Mouse (Mus musculus) embryonic stem cell, embryonic (primary cell): ENCODE data around the gene Commd1.

Experiments used
- CTCF ChIA-PET, 4 experiments: fragments of 300-600 bp in 2 of 4; fragments of 350-600 bp in 2 of 4; sonication (Branson Sonifier 250); formaldehyde crosslinking; loops; one replicate each; lab custom pipeline; 2022; ENCODE audit warnings: inconsistent platforms in 2 of 4; lab: Charles Lee
- POLR2A ChIA-PET, 4 experiments: fragments of 300-600 bp in 2 of 4; fragments of 350-600 bp in 2 of 4; sonication (Branson Sonifier 250); formaldehyde crosslinking; loops; one replicate each; lab custom pipeline; 2022; ENCODE audit warnings: antibody characterized with exemption in 4 of 4, inconsistent platforms in 1 of 4; lab: Charles Lee

Commd1 gene

GRCm38 (mm10) chr11:22867691-22868090 is 114.5 kb downstream of the Commd1 start:
- CTCF ChIA-PET, result interaction anchor here in 2 of 4 experiments (0.6 to 1.0 kb wide), 2 partner anchors 236 to 260 kb away, joined by 3 to 4 read pairs; no protein-coding TSS in a partner anchor
- POLR2A ChIA-PET, result interaction anchor here in 2 of 4 experiments (0.9 to 10.9 kb wide), 11 partner anchors 8 to 246 kb away, joined by 3 to 72 read pairs (median 4); partner anchors contain the start of gene B3gnt2 (in 2 of the 2)

GRCm38 (mm10) chr11:22865635-22866246 is 116.4 kb downstream of the Commd1 start:
- ChIA-PET POLR2A (interaction anchor here in 1 of 4 experiments (1.3 to 15.3 kb wide), 2 partner anchors 30 to 66 kb away, joined by 3 to 437 read pairs; no protein-coding TSS in a partner anchor), CTCF (no interaction called here)

GRCm38 (mm10) chr11:22864305-22865060 is 117.7 kb downstream of the Commd1 start:
- ChIA-PET POLR2A (interaction anchor here (0.6 to 15.3 kb wide), 19 partner anchors 9 to 865 kb away, joined by 3 to 437 read pairs (median 4); no protein-coding TSS in a partner anchor), CTCF (interaction anchor here in 1 of 4 experiments (0.6 kb wide), 1 partner anchor 219 kb away, joined by 4 read pairs; no protein-coding TSS in a partner anchor)

DNA sequence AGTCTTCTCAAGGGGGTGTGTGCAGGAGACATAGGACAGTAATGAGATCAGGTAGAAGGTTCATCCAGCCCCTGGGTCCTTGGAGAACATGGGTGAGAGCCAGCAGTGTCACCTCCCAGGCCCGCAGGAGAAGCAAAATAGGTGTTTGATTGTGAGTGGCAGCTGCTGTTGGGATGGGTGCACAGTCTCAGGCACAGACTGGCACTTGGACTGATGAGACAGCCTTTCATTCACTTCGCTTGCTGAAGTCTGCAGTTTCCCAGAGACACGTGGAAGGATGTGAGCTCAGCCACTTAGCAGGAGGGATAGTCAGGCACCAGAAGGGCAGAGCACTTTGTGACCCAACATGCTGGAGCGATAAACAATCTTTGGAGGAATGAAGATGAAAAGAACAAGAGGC is 118.6 kb downstream of the Commd1 start:
- POLR2A ChIA-PET, result interaction anchor here in 2 of 4 experiments (0.7 to 15.3 kb wide), 11 partner anchors 8 to 664 kb away, joined by 3 to 437 read pairs (median 4); no protein-coding TSS in a partner anchor

DNA sequence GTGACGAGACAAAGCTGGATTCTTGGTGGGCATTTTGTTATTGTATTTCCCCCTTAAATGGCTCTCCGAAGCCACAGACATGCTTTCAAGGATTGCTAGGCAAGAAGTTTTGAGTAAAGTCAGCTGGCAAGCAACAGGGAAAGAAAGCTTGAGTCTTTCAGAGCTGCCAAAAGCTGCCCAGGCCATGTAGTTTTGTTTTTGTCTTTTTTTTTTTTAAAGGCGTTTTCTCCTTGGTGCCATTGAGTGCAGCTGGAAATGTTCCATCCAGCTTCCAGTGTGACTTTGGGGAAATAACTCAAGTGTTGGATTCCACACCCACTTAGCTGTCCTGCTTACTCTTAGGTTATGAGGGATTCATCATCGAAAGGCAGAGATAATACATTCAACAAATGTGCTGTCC is 120.9 kb downstream of the Commd1 start:
- CTCF ChIA-PET, result interaction anchor here in 2 of 4 experiments (0.6 to 0.7 kb wide), 3 partner anchors 9 to 63 kb away, joined by 3 to 16 read pairs (median 4); no protein-coding TSS in a partner anchor
- POLR2A ChIA-PET, result interaction anchor here in 2 of 4 experiments (0.6 to 15.3 kb wide), 23 partner anchors 11 to 1281 kb away, joined by 3 to 437 read pairs (median 4); no protein-coding TSS in a partner anchor

More for the DNA sequence above, 118.6 kb downstream of the Commd1 start:
- CTCF ChIA-PET, result no interaction called here

DNA sequence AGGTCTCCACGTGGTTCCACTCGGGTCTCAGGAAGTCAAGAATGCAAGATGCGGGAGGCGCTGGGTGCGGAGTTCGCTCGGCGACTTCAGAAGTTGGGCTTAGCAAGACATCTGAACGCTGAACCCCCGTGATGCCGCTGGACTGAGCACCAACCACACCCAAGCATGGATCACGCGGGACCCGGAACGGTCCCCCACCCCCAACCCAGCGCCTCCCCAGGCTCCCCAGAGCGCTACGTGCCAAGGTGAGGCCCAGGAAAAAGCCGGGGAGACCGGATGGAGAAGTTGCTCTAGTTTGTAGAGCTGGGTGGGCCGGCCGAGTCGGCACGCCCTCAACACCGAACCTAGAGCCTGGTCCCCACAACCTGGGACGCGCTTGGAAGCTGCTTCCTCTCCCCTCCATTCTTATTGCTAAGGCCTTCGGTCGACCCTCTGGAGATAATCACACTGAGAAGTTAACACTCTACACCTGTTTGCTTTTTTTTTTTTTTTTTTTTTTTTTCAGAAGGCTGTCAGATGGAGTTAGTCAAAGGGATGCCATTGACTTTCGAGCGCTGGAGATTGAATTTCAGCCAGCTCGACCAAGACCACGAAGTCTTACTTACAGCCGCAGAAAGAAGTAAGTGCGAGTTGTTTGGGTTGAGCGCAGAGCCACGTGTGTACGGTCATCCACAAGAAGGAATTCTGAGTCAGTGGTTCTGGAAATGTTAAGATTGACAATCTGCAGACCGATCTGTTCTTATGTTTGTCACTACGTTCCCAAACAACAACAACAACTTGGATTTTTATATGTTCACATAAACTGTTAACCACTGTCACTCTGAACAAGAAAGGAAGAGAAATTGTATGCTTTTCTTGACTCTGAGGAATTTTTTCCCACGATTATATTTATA is 121.6 kb downstream of the Commd1 start, which contains the start of gene B3gnt2:
TSS of gene B3gnt2 (minus strand) at position 627 of the 893 bp plus-strand sequence.
- CTCF ChIA-PET, result interaction anchor here in 3 of 4 experiments (0.6 to 2.3 kb wide), 11 partner anchors 9 to 109 kb away, joined by 3 to 16 read pairs (median 4); no protein-coding TSS in a partner anchor

DNA sequence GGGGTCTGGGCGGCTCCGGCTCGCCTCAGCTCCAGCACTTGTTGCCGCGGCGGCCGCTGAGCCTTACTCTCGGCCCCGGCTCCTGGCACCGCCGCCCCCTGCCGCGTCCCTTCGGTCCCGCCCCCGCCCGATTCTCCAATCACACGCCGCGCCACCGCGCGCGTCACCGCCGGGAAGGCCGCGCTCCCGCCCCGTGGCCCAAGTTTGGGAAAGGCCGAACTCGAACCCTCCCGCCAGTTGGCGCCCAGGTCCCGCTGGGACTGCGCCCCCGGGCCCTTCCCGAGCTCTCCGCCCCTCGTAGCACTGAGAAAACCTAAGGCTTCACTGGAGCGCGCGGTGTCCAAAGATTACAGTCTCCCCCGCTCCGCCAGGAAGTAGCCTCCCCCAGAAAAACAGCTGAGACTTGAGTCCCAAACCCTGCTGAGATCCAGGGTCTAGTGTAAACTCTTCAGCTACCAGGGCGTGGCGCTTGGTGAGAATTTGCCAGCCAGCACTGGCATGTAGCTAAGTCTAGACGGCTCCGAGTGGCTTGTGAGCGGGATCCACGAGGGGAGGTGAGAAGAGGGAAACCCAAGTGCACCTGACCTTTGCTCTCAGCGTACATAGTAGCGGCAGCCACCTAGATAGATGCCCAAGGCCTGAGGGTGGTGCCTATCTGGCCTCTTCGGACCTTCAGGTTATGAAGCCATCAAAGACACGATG is 122.4 kb downstream of the Commd1 start:
- POLR2A ChIA-PET, result interaction anchor here in 3 of 4 experiments (0.5 to 15.3 kb wide), 76 partner anchors 9 to 1060 kb away, joined by 3 to 437 read pairs (median 5); partner anchors contain the start of genes Cct4 (in 1 of the 3) and Fam161a (in 1 of the 3)
- CTCF ChIA-PET, result interaction anchor here in 3 of 4 experiments (0.6 to 2.3 kb wide), 9 partner anchors 14 to 110 kb away, joined by 3 to 9 read pairs (median 4); no protein-coding TSS in a partner anchor

More for the DNA sequence above, 121.6 kb downstream of the Commd1 start, which contains the start of gene B3gnt2:
- POLR2A ChIA-PET, result interaction anchor here (0.6 to 15.3 kb wide), 77 partner anchors 8 to 1280 kb away, joined by 3 to 437 read pairs (median 4); partner anchors contain the start of genes Cct4 (in 1 of the 4) and Fam161a (in 1 of the 4)

GRCm38 (mm10) chr11:22859301-22859632 is 122.9 kb downstream of the Commd1 start:
- CTCF ChIA-PET, result interaction anchor here in 2 of 4 experiments (1.1 to 2.3 kb wide), 6 partner anchors 14 to 110 kb away, joined by 3 to 9 read pairs (median 5); no protein-coding TSS in a partner anchor
- POLR2A ChIA-PET, result interaction anchor here in 3 of 4 experiments (0.7 to 15.3 kb wide), 62 partner anchors 9 to 398 kb away, joined by 3 to 437 read pairs (median 5); partner anchors contain the start of genes Cct4 (in 1 of the 3) and Fam161a (in 1 of the 3)

DNA sequence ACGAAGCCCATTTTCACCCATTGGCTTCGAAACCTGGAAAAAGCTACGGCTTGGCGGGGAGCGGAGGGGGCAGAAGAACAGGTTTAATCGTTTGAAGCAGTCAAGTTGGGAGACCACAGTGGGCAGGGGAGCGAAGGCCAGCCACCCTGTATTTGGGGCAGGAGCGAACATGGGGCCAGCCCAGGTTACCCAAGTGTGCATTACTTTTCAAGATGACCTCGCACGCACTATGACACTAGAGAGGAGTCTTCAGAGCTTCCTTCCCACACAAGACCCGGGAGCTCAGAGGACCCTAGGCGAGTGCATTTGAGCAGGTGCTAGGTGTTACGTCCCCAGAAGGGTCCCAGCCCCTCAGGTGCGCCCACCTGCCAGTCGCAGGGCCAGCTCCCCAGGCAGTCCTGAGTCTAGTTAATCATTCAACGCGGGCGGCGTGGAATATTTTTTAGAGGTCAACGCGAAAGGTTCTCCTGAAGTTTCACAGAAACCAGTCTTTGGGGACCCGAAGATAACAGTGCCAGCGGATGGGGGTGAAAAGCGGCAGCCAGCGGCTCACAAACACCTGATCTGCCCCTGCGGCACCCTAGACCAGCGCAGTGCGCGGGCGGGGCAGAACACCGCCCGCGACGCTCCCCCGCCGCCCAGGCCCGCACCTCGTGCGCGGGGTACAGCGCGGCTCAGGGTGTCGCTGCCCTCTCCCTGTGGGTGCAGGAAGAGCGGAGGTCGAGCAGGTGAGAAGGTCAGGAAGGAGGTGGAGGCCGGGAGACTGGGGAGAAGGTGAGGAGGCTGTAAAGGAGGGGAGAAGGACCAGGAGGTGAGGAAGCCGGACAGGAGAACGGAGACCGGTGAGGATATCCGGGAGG is 123.5 kb downstream of the Commd1 start:
- POLR2A ChIA-PET, result interaction anchor here in 3 of 4 experiments (0.7 to 15.3 kb wide), 58 partner anchors 8 to 1618 kb away, joined by 3 to 437 read pairs (median 5); partner anchors contain the start of genes Cct4 (in 1 of the 3) and Xpo1 (in 1 of the 3)
- CTCF ChIA-PET, result interaction anchor here in 2 of 4 experiments (1.5 to 2.3 kb wide), 3 partner anchors 13 to 98 kb away, joined by 3 to 6 read pairs (median 5); no protein-coding TSS in a partner anchor

DNA sequence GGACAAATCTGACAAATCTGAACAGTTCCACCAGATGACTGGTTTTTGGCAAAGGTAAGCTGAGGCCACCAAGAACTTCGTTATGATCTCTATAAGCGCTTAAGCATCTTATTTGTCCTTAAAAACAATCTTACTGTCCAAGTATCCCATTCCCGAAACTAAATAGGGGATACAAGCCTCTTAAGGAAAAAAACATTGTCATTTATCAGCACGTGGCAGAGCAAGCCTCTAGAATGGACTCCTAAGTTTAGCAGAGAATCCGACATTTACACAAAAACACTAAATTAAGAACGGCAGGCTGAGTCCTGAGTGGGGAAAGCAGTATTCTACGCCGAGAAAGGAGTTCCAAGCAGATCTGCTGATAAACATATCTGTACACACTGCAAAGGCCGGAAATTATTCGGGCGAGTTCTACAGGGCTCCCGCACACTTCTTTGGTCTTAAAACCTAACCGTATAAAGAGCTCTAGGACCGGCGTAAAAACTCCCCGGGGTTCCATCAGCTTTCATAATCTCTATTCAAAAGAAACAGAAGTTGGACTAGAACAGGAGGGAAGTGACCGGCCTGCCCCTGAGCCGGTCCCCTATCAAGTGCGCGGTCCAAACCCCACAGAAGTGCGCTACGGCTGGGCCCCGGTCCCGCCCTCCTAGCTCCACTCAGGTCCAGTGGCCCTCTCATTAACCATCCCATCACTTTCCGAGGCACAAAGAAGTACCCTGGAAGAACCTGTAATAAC is 124.3 kb downstream of the Commd1 start:
- POLR2A ChIA-PET, result interaction anchor here in 3 of 4 experiments (0.7 to 15.3 kb wide), 37 partner anchors 9 to 1618 kb away, joined by 3 to 437 read pairs (median 5); partner anchors contain the start of genes Cct4 (in 1 of the 3) and Xpo1 (in 1 of the 3)

DNA sequence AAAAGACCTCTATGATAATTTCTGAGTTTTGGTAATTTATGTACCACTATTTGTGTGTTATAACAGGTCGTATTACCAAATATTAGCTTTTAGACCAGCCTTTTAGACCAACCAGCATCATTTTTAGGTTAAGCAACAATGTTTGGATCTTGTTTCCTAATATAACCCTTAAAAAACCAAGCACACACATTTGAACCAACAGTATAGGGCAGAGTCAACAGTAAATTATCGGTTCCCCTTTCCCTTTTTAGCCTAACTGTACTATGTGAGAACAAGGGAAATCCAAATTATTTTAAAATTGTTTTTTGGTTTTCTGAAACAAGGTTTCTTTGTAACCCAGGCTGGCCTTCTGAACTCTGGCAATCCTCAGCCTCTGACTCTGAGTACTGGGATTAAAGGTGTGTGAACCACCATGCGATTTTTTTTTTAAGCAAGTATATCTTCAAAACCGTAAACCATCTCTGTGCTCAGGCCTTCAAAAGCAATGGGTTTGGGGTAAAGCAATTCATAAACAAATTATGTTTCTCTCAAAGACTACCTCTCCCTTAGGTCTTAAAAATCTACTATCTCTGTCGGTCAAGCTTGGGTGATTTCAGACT is 125.0 kb downstream of the Commd1 start:
- ChIA-PET CTCF (no interaction called here), POLR2A (interaction anchor here in 3 of 4 experiments (0.6 to 15.3 kb wide), 12 partner anchors 10 to 1823 kb away, joined by 4 to 437 read pairs (median 15); no protein-coding TSS in a partner anchor)

More for the DNA sequence above, 124.3 kb downstream of the Commd1 start:
- CTCF ChIA-PET, result interaction anchor here in 2 of 4 experiments (1.5 to 2.3 kb wide), 2 partner anchors 12 to 92 kb away, joined by 3 to 5 read pairs; no protein-coding TSS in a partner anchor

- POLR2A ChIA-PET, result interaction anchor here (0.6 to 15.3 kb wide), 10 partner anchors 11 to 1822 kb away, joined by 3 to 437 read pairs (median 9); no protein-coding TSS in a partner anchor
- CTCF ChIA-PET, result interaction anchor here in 3 of 4 experiments (0.5 to 1.7 kb wide), 3 partner anchors 11 to 57 kb away, joined by 3 to 8 read pairs (median 4); no protein-coding TSS in a partner anchor
Measured at GRCm38 (mm10) chr11:22856371-22856965, 125.7 kb downstream of the Commd1 start.

DNA sequence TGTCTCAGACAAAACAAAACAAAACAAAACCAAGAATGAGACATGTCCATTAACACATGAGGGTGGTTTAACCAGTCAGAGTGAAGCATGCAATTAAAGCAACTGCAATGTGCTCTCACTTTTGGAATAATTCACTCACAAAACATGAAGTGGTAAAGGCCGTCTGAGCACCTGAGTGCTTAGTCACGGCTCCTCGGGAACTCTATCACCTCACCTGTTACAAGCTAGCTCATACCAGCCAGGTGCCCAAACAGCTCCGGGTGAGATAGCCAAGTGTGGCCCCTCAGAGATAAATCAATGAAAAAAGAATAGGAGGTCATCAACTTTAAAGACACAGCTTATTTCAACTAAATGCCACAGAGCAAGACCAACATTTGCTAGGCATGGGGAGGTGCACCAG is 127.6 kb downstream of the Commd1 start:
- ChIA-PET POLR2A (interaction anchor here in 3 of 4 experiments (0.6 to 15.3 kb wide), 11 partner anchors 9 to 94 kb away, joined by 3 to 437 read pairs (median 6); no protein-coding TSS in a partner anchor), CTCF (interaction anchor here in 2 of 4 experiments (1.2 to 1.7 kb wide), 3 partner anchors 9 to 55 kb away, joined by 3 to 4 read pairs (median 4); no protein-coding TSS in a partner anchor)
